Mouse (Mus musculus) Patski (cell line): ENCODE results near the gene Scgb1b15. TPM values are rescaled to one million over a fixed set of nuclear protein-coding genes. Genes with fewer than 3 reads are reported as not detected.
"Not testable (repeated sequence)": the region's sequence is repeated elsewhere in the genome, so short reads cannot be mapped to it uniquely, and the experiment has no call there.

Experiments
- ATAC-seq: fragments of 100-300 bp; one replicate; pipeline ENCODE4 v1.8.0; 2021
- CTCF ChIA-PET: fragments of 350-600 bp; sonication (Branson Sonifier 250); formaldehyde crosslinking; loops from one replicate; lab custom pipeline; 2022; ENCODE audit warnings: inconsistent platforms; lab: Charles Lee
- POLR2A ChIA-PET: fragments of 350-600 bp; sonication (Branson Sonifier 250); formaldehyde crosslinking; loops from one replicate; lab custom pipeline; 2022; ENCODE audit warnings: antibody characterized with exemption, inconsistent platforms; lab: Charles Lee
- DNase-seq: peaks from one replicate; pipeline ENCODE4 v3.0.0-alpha.2; 2011; ENCODE audit warnings: low read depth, low spot score
- H3K27me3 ChIP-seq: fragments of 371-371 bp; one replicate; pipeline ENCODE4 v1.5.1; 2021
- in situ Hi-C: fragments of 300-500 bp; cut with MboI; formaldehyde crosslinking; loops from 3 replicates; pipeline ENCODE4 v1.11.1; 2018; ENCODE audit warnings: low pct_unique_long_range_greater_than_20kb, mixed read lengths
- polyA plus RNA-seq: library from polyadenylated mRNA; unstranded; gene quantifications from one replicate; pipeline ENCODE4 v1.2.3, GENCODE M21; 2021

The Scgb1b15 gene
- not detected for polyA plus RNA-seq

- H3K27me3 ChIP-seq, in situ Hi-C loops, POLR2A ChIA-PET, DNase-seq, ATAC-seq, CTCF ChIA-PET: not testable (repeated sequence)
These were observed at the start of gene Scgb1b15 for GRCm38 (mm10) chr7:32836254-32836653. Gene Scgb1b15 (plus strand): TSS chr7:32836554.

GRCm38 (mm10) chr7:32829562-32829961 is 6.8 kb upstream of the Scgb1b15 start, which contains the start of gene Scgb2b15:
Gene Scgb2b15 (minus strand): TSS chr7:32829662.
- in situ Hi-C loops, ATAC-seq, H3K27me3 ChIP-seq, DNase-seq, CTCF ChIA-PET, POLR2A ChIA-PET: not testable (repeated sequence)

Other genes starting within 250 kb of the Scgb1b15 start
- not detected for gene Scgb2b15, start 6.9 kb upstream of the Scgb1b15 start, polyA plus RNA-seq
- gene Scgb2b17, start 220.0 kb downstream of the Scgb1b15 start, polyA plus RNA-seq, result not detected
- gene Scgb1b17, start 226.9 kb downstream of the Scgb1b15 start, polyA plus RNA-seq, result not detected